Mouse (Mus musculus) brain, embryonic 18.5 days (tissue): ENCODE measurements at regions not wholly inside any gene's neighbourhood (a gene's known extent, or its start where the extent isn't known, plus 50 kb on each side); places are given as distances from the start of the nearest gene placed in this dataset.

ENCODE experiments used
- DNase-seq: peaks from one replicate; pipeline ENCODE4 v3.0.0-alpha.2; 2012; ENCODE audit warnings: low read depth, low spot score

- no peak for DNase-seq
Measured at GRCm38 (mm10) chr12:5552607-5553006, 177.1 kb upstream of the Klhl29 start.

DNA sequence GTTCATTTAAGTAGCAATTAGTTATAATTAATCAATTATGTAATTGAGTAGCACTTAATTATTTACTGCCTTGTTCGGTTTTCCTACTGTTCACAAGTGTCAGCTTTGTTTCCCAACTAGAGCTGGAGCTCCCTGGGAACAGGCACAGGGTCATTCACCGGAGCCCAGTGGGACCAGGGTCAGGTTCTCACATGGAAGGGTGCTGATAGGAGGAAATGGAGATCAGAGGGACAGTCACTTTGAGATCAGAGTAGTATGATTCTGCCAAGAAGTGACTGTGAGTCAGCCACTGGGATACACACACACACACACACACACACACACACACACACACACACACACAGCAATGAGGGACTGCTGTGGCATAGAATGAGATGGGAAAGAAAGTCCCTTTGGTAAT lies 176.4 kb upstream of the Klhl29 start:
- DNase-seq = no peak

- peak; percentile 4 for DNase-seq
Measured at GRCm38 (mm10) chr12:5549796-5550195, 174.3 kb upstream of the Klhl29 start.

DNA sequence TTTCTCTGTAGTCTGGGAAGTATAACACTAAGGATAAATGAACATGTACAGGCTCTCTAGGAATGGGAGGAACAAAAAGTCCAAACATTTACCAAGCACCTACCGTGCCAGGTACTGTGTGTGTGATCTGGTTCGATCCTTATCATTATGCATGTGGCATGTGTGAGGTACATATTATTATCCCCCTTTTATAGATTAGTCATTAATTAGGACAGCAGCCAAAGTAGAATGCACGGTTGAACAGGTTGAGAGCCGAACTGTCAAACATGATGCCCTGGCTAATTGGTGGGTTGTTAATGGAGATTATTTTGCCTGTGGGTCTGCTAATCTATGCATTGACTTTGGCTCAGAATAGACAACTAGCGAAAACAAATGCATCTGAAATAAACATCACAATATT lies 172.2 kb upstream of the Klhl29 start:
- no peak for DNase-seq

- DNase-seq = no peak
Measured at GRCm38 (mm10) chr12:5542701-5543100, 167.2 kb upstream of the Klhl29 start.

GRCm38 (mm10) chr12:5496299-5496698 lies 120.8 kb upstream of the Klhl29 start:
- no peak for DNase-seq

DNA sequence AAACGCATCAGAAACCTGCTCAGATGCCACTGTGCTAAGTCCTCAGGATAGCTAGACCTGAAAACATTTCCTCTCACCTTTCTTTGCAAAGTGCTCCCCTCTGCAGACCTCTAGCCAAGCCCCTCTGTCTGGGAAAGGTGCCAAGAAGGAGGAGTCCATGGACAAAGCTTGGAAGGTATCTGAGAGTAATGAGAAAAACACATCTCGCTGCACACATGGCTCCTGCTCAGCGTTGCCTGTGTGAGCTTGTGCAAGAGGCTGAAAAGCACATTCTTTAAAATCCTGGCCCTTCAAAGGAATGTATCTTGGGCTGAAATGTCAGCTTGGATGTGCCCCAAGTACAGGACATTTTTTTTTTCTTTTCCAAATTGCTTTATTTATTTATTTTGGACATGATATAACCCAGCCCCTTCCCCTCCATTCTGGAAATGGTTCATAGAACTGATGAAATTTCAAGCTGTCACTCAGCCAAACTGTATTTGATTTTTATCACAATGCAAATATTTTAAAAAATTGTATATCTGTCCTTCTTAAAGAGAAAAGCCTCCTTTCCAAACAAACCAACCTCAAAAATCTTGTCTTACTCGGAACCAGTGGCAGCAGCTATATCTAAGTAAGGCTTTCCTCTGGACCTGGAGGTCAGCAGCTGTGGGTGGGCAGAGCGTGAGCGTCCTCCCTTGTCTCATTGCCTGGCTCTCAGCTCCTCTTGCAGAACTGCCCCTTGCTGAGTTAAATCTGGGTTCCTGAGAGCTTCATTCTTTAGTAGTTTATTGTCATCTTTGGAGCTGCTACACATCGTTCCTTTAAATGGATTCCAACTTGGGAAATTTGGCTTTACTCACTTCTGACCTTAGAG lies 119.4 kb upstream of the Klhl29 start:
- DNase-seq = no peak

DNA sequence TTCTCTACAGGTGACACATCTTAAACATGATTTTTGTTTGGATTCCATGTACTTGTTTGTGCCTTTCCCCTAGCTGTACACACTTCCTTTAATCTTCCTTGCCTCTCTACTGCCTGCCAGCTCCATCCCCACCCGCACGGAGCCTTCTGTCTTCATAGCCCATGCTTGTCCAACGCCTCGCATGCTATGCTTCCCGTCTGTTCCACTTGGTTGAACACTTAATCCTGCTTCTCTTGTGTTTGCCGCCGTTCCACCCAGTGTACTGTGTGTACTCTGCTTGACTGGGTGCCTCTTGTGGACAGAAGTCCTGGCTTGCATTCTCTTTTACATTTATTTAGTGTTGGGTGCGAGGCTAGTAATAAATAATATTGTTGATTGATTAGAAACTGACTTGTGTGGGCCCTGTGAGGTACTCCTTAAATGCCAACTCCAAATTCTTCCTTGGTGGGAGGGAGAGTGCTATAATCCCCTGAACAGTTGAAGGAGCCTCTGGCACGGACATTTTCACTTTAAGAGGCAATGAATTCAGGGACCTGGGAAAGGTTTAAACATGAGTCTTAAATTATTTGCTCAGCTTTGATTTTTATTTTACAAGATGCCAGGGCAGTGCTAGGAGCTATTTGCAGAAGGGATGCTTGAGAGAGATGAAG lies 88.9 kb upstream of the Klhl29 start:
- no peak for DNase-seq

DNA sequence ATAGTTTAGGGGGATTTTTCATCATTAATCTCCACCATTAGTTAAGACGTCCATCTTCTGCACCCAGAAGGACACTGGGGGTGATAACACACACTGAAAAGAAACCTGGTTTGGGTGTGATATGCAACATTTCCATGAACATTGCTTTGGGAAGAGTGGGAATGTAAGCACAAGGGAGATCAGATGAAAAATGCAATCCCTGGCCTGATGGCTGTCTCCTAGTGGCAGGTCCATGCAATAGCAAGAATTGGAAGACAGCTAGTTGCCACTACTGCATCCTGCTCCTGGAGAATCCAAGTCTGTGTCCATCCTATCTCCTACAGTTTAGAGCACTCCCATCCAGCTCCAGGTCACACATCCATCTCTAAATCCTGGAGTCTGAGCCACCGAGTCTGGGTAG lies 77.7 kb upstream of the Klhl29 start:
- DNase-seq = no peak

- DNase-seq = no peak
Measured at GRCm38 (mm10) chr12:5443730-5444129, 68.2 kb upstream of the Klhl29 start.

DNA sequence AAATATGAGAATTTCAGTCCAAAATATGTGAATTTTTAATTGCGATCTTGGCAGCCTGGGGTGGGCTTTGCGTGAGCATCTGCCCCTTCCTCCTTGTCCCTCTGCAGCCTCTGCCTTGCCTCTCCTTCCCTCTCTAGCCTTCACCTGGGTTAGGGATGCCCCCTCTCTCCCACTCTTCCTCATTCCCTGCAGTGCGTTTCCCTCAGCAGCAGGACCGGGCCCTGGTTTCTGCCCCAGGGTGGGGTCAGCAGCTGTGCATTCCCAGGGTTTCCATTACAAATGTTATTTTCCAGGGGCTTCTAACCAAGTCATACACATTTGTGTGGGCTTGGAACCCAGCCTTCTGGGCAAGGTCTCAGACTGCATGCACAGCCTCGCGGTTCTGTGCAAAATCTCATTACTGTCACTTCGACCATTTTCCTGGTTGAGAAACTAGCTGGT lies 67.6 kb upstream of the Klhl29 start:
- no peak for DNase-seq

DNA sequence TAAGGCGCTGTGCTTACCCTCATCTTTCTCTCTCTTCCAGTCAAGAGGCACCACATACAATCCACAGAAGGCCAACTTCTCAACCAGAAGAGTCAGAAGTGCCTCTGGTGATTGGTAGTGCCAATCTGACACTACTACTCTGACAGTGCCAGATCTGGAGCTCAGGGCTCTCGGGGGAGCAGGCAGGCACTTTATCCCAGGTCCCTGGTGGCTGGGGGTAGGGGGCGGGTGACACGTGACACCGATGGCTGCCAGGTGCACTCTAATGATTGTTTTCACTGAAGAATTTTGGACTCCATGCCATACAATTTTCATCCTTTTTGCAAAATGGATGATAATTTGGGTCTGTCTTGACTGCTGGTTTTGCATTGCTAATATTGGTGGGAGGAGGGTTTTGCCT lies 67.2 kb upstream of the Klhl29 start:
- no peak for DNase-seq

DNA sequence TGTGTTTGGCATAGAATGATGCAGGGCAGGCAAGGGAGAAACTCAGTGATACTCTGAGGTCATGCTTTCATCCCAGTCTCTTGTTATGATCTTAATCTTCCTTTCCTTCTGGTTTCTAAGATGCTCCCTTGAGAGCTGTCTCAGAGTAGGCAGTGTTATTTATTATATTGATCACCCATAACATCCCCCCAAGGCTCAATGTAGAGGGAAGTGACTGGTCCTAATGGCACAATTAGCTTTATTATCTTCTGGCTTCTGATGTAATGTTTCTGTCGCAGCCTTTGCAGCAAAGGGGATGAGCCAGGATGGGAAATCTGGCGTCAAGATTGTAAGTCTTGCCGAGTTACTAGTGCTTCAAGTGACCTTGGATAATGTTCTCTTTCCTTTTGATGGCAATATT lies 65.0 kb upstream of the Klhl29 start:
- no peak for DNase-seq

DNA sequence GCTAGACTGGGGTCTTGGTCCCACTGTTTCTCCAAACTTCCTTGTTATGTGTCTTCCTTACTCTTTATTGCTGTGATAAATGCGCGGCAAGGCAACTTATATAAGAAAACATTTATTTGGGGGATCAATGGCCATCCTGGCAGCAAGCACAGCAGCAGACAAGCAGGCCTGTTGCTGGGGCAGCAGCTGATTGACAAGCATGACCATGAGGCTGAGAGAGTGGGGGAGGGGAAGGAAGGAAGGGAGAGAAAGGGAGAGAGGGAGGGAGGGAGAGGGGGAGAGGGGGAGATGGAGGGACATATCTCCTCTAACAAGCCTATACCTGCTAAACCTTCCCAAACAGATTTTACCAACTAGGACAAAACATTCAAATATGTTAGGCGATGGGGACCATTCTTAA lies 60.4 kb upstream of the Klhl29 start:
- DNase-seq = no peak

GRCm38 (mm10) chr12:5434060-5434459 lies 58.6 kb upstream of the Klhl29 start:
- DNase-seq = no peak

DNA sequence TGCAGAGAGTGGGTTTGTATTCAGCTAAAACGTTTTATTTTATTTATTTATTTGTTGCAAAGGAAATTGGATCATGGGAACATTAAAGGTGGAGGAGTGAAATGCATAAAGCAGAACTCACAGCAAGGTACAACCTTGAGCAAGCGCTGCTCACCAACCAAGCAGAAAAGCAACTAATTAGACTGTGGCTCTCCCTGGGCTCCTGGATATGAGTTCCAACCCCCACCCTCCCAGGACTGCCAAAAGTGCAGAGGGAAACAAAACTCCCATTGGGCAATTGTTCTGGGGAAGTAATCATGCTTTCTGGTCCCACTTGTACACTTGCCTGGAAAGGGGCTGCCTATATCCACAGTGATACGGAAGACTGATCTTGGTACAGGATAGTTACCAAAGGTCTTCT lies 57.2 kb upstream of the Klhl29 start:
- no peak for DNase-seq

DNA sequence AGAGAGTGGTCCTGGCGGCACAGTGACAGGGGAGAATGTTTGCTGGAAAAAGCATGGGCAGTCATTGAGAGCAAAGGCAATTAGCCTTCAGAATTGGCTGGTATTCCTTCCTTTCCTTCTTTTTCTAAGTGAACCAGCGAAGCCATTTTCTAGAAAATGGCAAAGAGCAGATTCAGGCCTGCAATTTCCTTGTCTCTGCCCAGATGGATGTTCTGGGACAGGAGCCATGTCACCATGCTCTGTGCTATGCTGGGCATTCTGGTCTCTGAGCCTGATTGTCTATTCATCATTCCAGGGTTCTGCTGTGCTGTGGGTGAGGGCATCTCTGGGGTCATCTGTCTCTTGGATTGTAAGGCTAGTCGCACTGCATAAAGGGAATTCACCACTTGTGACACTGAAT lies 53.3 kb upstream of the Klhl29 start:
- DNase-seq = no peak
